Mouse (Mus musculus) midbrain, postnatal 0 days (tissue): ENCODE data around the gene Surf2. TPM values are rescaled to one million over a fixed set of nuclear protein-coding genes. Genes with fewer than 3 reads are reported as not detected.
A peak's percentile ranks its signal among the peaks of the same experiment; 100 is the strongest.

Experiments used
- ATAC-seq: fragments of 200-750 bp; cut with Nextera tagmentation; 2 replicates; pipeline ENCODE4 v1.8.0; 2017; ENCODE audit warnings: moderate number of reproducible peaks, mild to moderate bottlenecking, moderate TSS enrichment, moderate library complexity; ENCODE audit not compliant: low FRiP score
- DNase-seq: peaks from one replicate; pipeline ENCODE4 v3.0.0-alpha.2; 2015; ENCODE audit warnings: low spot score
- H3K27ac ChIP-seq: fragments of 300-500 bp; sonication (generic); 2 replicates; pipeline ENCODE4 v1.5.1; 2014; ENCODE audit warnings: low read depth, mild to moderate bottlenecking, low read length, mixed read lengths
- H3K27me3 ChIP-seq: fragments of 300-500 bp; sonication (generic); 2 replicates; pipeline ENCODE4 v1.6.1; 2014; ENCODE audit warnings: low read length, control low read depth, mixed read lengths; ENCODE audit not compliant: insufficient read depth
- H3K36me3 ChIP-seq: fragments of 300-500 bp; sonication (generic); 2 replicates; pipeline ENCODE4 v1.6.1; 2014; ENCODE audit warnings: low read length, control low read depth, mixed read lengths; ENCODE audit not compliant: insufficient read depth
- H3K4me1 ChIP-seq: fragments of 300-500 bp; sonication (generic); 2 replicates; pipeline ENCODE4 v1.6.1; 2014; ENCODE audit warnings: mild to moderate bottlenecking, control low read depth, antibody characterized with exemption, low read length, mixed read lengths; ENCODE audit not compliant: insufficient read depth
- H3K4me2 ChIP-seq: fragments of 300-500 bp; sonication (generic); 2 replicates; pipeline ENCODE4 v1.6.1; 2014; ENCODE audit warnings: low read depth, mild to moderate bottlenecking, low read length, mixed read lengths; ENCODE audit not compliant: poor library complexity, severe bottlenecking
- H3K4me3 ChIP-seq: fragments of 300-500 bp; sonication (generic); 2 replicates; pipeline ENCODE4 v1.5.1; 2014; ENCODE audit warnings: low read depth, mild to moderate bottlenecking, low read length, moderate library complexity
- H3K9ac ChIP-seq: fragments of 300-500 bp; sonication (generic); replicated peaks from 2 replicates; pipeline ENCODE4 v1.6.1; 2014; ENCODE audit warnings: mild to moderate bottlenecking, low read length, moderate library complexity, mixed read lengths; ENCODE audit not compliant: poor library complexity, severe bottlenecking
- H3K9me3 ChIP-seq: fragments of 300-500 bp; sonication (generic); 2 replicates; pipeline ENCODE4 v1.6.1; 2016; ENCODE audit warnings: low read length, control low read depth
- CTCF ChIP-seq: IDR thresholded peaks from 2 replicates; pipeline ENCODE4 v1.5.1; 2016; ENCODE audit warnings: antibody characterized with exemption, mild to moderate bottlenecking
- WGBS: fragments of 180-500 bp; shearing (Covaris S2); extraction: QIAGEN DNeasy Blood & Tissue Kit; methylation state at CpG from one replicate; pipeline ENCODE4 v1.1.7; 2014; 5-methylcytosine and 5-hydroxymethylcytosine counted together
- polyA plus RNA-seq: library from polyadenylated mRNA; unstranded; fragments of >200 nt; fragmentation: Nextera tagmentation; extraction: Ambion mirVana; gene quantifications from 2 replicates; pipeline ENCODE4 v1.2.1, GENCODE M21; 2015
- total RNA-seq: library from RNA; depleted of rRNA; stranded (reverse); fragments of >200 nt; gene quantifications from 2 replicates; pipeline ENCODE4 v1.2.3, GENCODE M21; 2014

Surf2 gene
- total and polyA plus RNA-seq, 2 experiments from 2014 or later: 27.5 to 55.2 TPM

DNA sequence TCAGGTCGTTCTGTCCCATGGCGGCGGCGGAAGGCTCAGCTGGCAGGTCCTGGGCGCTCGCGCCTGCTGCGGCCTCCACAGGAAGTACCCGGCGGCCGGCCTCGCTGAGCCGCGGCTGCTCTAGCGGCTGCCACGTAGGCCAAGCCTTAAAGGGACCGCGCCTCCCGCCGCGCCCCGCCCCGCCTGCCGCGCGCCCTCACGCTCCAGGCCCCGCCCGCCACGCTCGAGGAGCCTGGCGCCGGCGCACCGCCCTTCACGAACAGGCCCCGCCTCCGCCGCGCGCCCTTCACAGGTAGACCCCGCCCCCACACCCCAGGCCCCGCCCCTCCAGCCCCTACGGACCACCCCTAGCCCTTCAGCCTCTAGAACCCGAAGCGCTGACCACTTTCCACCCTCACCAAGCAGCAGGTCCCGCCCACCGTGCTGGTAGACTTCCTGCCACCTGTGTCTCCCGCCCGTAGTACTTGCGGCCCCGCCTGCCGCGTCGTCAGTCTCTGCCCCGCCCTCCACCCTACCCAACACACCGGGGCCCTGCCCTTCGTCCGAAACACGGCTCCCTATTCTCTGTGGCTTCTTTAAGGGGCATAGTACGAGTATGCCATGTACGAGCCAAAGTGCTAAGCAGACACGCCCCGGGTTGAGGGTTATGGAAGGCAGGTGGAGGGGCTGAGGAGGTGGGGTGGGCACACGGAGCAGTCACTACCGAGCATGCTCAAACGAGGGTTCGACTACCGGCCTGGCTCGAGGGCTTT is 17.3 kb downstream of the Surf2 start, which contains the start of the genes Surf4 and Stkld1:
Gene Surf4 (minus strand): TSS at position 625 of the 752 bp plus-strand sequence.
Gene Stkld1 (plus strand): TSS at position 744 of the 752 bp plus-strand sequence.
- H3K27ac ChIP-seq: peak within 1 kb of the TSS; percentile 78
- peak; percentile 94 for ATAC-seq
- H3K4me1 ChIP-seq: peaks cover 7% of the 10 kb centered on the region; the same call in 1 of the 2 replicates

DNA sequence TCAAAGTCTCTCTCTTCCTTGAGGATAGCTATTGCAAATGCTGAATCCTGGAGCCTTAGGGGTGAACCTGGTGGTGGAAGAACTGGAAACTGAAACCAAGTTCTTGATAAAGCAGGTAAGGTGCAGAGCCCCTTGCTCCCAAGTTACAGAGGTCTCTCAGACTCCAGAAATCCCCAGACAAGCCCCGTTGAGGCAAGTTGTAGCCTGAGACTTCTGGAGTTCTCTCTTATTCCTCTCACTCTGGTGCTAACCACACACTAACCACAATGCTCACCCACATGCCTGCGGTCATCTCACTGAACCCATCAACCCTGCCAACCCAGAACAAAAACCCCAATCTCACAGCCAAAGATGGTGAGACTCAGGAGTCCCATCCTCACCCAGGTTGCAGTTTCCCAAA is 19.1 kb downstream of the Surf2 start:
- ATAC-seq (no peak), DNase-seq (no peak)

More for the DNA sequence above, 17.3 kb downstream of the Surf2 start, which contains the start of the genes Surf4 and Stkld1:
- H3K36me3 ChIP-seq: peaks cover 8% of the 10 kb centered on the region
- peak within 1 kb of the TSS; percentile 93 for H3K4me3 ChIP-seq
- no peak for TF ChIP-seq CTCF
- DNase-seq: peak; percentile 94
- no peaks in the 10 kb centered on the region for H3K9me3 ChIP-seq
- peak within 1 kb of the TSS; percentile 96 for H3K9ac ChIP-seq
- 1% methylated on average over 45 of the region's 70 CpGs for WGBS
- H3K27me3 ChIP-seq: no peaks in the 10 kb centered on the region
- peak within 1 kb of the TSS; percentile 91 for H3K4me2 ChIP-seq

DNA sequence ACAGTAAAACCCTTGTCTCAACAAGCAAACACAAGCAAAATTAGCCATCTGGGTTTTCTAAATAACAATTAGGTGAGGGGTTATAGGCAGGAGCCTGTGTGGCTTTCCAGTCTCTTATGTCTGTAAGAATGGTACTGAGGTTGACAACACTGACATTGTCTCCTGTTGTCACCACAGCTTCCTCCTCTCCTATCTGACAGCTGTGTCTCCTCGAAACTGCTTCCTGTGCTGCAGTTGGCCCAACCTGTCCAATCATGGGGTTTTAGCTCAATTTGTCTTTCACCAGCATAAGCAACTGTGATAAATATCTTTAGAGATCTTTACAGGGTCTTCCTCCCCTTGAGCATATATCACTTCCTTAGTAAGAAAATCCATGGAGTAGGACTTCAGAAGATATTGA is 20.3 kb downstream of the Surf2 start:
- no peak for DNase-seq
- no peak for TF ChIP-seq CTCF
- Histone ChIP-seq H3K27me3 (no peaks in the 10 kb centered on the region), H3K4me1 (peaks cover 5% of the 10 kb centered on the region; the same call in 1 of the 2 replicates), H3K9ac (no peak overlapping the region), H3K9me3 (no peaks in the 10 kb centered on the region), H3K27ac (no peak overlapping the region), H3K4me2 (no peak overlapping the region), H3K4me3 (no peak overlapping the region), H3K36me3 (no peaks in the 10 kb centered on the region)
- ATAC-seq: no peak
- WGBS: 62% methylated on average over 1 of the region's 1 CpGs

More for the DNA sequence above, 19.1 kb downstream of the Surf2 start:
- Histone ChIP-seq H3K27me3 (no peaks in the 10 kb centered on the region), H3K9me3 (no peaks in the 10 kb centered on the region), H3K4me1 (peaks cover 7% of the 10 kb centered on the region; the same call in 1 of the 2 replicates), H3K4me2 (no peak overlapping the region), H3K27ac (no peak overlapping the region), H3K36me3 (peaks cover 3% of the 10 kb centered on the region; the same call in 1 of the 2 replicates), H3K9ac (no peak overlapping the region), H3K4me3 (no peak overlapping the region)
- WGBS: 88% methylated on average over 2 of the region's 2 CpGs
- no peak for TF ChIP-seq CTCF

DNA sequence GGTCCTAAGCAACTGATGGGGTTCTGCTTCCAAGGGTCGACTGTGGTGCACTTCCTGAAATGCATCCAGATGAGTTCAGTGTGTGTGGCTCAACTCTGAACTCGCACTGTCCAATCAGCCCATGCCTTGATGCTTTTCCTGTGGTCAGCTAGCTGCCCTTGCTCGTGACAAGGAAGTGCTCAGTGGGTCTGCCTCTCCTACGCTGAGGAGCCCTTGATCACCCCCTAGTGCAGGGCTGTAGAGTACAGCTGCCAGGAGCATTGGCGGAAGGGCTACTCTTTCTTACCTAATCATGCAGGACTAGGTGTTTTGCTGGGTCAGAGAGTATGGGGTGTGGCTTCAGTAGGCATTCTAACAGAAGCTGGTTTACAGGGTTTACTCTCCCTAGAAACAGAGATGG is 25.4 kb downstream of the Surf2 start:
- Histone ChIP-seq H3K4me2 (no peak overlapping the region), H3K27ac (no peak overlapping the region), H3K4me1 (no peaks in the 10 kb centered on the region), H3K36me3 (no peaks in the 10 kb centered on the region), H3K9me3 (no peaks in the 10 kb centered on the region), H3K4me3 (no peak overlapping the region), H3K27me3 (no peaks in the 10 kb centered on the region), H3K9ac (no peak overlapping the region)
- ATAC-seq (no peak), DNase-seq (no peak)
- WGBS: 41% methylated on average over 5 of the region's 5 CpGs
- 0 out of 2 replicates have a peak, but pooled peaks have one; percentile 4 for TF ChIP-seq CTCF

DNA sequence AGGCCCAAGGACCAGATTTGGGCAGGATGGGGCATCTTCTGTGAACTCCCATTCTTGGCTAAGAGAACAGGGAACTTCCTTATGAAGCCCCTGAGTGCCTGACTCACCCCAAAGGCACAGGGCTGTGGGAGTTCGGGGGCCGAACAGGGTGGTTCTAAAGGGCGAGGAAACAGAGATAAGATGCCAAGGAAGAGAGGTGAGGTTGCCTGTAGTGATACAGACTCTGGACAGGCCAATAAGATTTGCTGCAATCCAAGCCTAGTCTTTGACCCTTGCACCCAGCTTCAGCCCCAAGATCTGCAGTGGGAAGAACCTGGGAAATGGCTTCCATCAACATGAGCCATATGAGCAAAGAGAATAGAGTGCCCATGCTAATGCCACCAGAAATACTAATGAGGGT is 27.1 kb downstream of the Surf2 start:
- no peaks in the 10 kb centered on the region for H3K9me3 ChIP-seq
- no peak overlapping the region for H3K4me2 ChIP-seq
- ATAC-seq (no peak), DNase-seq (no peak)
- no peak for TF ChIP-seq CTCF
- H3K27ac ChIP-seq: no peak overlapping the region
- H3K9ac ChIP-seq: no peak overlapping the region
- H3K36me3 ChIP-seq: 0 out of 2 replicates have a peak, but pooled peaks cover 5% of the 10 kb centered on the region
- H3K4me1 ChIP-seq: no peaks in the 10 kb centered on the region
- no peaks in the 10 kb centered on the region for H3K27me3 ChIP-seq
- 85% methylated on average over 3 of the region's 3 CpGs for WGBS
- no peak overlapping the region for H3K4me3 ChIP-seq

DNA sequence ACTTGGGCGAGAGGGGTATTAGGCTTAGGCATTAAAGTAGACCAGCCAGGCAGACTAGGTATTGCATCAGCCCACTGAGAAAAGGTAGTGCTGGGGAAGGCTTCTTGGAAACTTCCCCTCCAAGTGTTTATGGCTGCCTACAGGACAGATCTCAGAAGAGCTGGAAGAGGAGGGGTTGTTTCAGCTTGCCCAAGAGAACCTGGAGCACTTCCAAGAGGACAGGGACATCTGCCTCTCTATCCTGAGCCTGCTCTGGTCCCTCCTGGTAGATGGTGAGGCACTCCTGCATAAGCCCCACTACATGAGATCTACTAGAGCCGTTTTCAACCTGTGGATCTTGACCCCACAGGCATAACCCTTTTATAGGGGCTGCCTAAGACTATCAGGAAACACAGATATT is 34.2 kb downstream of the Surf2 start:
- H3K36me3 ChIP-seq: peaks cover 44% of the 10 kb centered on the region

More for the DNA sequence above, 34.2 kb downstream of the Surf2 start:
- no peak overlapping the region for H3K27ac ChIP-seq
- WGBS: 84% methylated on average over 2 of the region's 2 CpGs
- no peaks in the 10 kb centered on the region for H3K27me3 ChIP-seq
- DNase-seq (no peak), ATAC-seq (no peak)
- no peaks in the 10 kb centered on the region for H3K9me3 ChIP-seq
- H3K4me2 ChIP-seq: no peak overlapping the region
- TF ChIP-seq CTCF: no peak
- no peak overlapping the region for H3K4me3 ChIP-seq
- H3K4me1 ChIP-seq: no peaks in the 10 kb centered on the region
- no peak overlapping the region for H3K9ac ChIP-seq
